Mouse (Mus musculus): ENCODE results near the gene Rpl13.

Rpl13 gene

GRCm38 (mm10) chr8:123150737-123151171 is 48.6 kb downstream of the Rpl13 start:
- DNase-seq (ENCODE audit: low read depth, low spot score), result no peak
